Mouse (Mus musculus) MEL-GATA-1-ER (cell line): ENCODE measurements around the gene Fat3.

ENCODE experiments used
- DNase-seq: peaks from one replicate; pipeline ENCODE4 v3.0.0-alpha.2; 2012; ENCODE audit warnings: low read depth; ENCODE audit errors: extremely low read depth

The Fat3 gene

DNA sequence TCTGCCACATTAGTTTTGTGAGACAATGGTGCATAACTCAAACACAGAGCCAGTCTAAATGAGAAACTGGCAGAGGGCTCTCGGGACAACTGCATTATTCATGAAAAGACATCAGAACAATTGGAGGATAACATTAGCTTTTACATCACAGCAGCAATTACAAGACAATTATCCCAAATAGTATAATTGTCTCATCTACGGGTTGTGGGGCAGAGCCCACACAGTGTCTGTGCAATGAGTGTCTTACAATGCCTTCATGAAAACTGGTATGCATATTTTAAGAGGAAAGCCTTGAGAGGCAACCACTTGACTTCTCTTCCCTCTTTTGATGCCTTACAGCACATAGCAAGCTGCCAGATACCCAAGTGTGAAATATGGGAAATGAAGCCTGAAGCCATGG lies 603.0 kb downstream of the Fat3 start:
- DNase-seq: no peak

DNA sequence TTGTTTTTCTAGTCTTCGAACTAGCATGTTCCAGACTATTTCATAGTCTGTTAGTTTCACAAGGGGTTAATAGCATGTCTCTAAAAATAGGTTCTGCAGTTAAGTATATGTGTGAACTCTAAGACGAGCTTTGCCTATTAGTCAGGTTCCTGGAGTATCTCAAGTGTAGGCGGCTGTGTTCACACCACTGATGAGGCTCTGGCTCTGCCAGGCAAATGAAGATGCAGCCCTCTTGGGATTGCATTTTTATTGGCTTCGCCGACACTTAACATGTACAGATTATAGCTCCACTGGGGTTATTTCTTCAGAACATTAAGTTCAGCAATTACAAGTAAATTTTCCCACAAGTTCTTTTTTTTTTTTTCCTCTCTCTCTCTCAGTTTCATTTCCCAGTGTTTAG lies 614.3 kb downstream of the Fat3 start:
- no peak for DNase-seq

DNA sequence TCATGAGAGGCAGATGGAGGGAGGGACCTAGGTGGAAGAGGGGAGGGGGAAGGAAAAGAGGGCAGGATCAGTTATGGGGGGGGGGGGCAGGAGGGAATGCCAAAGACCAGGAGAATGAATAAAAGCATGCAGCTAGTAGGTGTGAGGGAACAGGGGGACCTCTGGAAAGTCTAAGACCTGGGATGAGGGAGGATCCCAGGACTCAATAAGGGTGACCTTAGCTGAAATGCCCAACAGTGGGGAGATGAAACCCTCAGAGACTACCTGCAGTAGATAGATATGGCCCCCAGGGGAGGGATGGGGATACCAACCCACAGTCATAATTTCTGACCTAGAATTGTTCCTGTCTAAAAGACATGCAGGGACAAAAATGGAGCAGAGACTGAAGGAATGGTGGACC lies 620.3 kb downstream of the Fat3 start:
- no peak for DNase-seq

DNA sequence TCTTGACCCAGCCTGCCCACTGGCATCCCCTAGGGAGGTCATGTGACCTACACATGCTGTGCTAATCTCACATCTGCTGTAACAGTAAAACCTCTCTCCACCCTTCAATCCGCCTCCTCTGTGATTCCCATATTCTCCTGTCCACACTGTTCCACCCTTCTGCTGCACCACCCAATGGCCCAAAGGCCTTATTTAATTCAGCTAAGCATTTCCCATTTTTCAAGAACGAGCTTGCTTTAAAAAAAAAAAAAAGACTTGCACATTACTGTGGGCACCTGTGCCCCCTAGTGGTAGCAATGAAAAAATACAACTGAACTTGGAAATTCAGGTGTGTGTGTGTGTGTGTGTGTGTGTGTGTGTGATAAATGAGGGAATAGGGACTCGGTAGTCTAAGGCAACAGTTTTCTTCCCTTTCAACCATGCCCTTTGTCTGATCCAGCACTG lies 620.9 kb downstream of the Fat3 start:
- DNase-seq: peak; percentile 41

DNA sequence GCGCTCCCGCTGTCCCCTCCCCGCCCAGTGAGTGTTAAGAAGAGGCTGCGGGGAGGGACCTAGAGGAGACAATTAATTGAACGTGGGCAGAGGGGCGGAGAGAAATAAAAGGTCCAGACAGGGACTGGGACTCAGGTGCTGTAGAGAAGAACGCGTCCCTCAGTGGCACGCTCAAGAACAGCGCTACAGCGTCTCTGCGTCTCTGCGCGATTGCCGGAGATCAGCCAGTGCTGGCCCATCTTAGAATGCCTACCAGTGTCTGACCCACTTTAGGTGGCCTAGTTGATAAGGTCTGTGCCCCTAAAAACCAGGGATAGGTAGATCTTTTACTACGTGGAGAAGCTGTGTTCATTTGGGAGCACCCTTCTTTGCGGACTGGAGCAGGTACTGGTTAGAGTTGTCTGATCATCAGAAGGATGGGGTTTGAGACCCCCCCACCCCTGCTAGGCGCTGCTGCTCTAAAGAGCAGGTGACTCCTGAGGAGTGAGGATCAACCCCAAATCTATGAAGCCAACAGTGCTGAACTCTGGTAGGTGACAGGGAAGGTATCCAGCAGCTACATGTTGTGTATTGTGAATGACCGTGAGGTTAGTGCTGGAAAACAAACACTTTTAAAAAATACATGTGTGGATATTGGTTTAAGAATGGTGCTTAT lies 626.5 kb downstream of the Fat3 start, which contains the start of gene Mtnr1b:
TSS of gene Mtnr1b (minus strand) at position 51 of the 655 bp plus-strand sequence.
- DNase-seq: no peak

DNA sequence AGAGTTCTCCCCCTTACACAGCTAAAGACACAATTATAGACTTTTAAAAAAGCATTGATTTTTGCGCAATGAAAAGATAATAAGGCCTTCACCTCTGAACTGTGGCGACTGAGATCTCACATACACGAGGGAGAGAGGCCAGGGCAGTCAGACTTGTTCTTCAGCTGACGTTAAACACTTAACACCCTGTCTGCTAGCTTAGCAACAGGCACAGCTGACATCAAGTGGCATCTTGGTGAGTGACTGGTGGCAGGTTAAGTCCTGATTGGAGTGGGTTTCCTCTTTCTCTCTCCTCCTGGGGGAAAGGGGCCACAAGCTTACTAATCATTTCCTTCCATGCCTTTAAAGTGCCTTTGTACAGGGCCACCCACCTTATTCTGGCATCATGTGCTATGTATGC lies 631.1 kb downstream of the Fat3 start:
- DNase-seq: no peak

DNA sequence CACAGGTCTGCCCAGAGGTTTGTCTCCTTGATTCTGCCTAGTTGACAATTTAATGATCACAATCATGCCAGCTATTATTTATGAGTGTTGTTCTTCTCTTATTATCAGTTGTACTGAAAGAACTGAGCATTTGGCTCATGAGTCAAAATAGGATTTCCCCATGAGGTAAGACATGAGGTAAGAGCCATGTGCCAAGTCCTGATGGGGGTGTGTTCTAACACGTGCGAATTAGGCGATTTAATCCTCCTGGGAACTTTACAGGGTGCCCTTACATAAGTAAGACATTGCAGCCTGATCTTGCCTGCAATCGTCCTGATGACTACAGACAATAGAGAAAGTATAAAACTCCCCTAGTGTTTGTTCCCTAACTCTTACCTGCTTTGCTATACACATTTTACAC lies 631.6 kb downstream of the Fat3 start:
- DNase-seq: no peak

DNA sequence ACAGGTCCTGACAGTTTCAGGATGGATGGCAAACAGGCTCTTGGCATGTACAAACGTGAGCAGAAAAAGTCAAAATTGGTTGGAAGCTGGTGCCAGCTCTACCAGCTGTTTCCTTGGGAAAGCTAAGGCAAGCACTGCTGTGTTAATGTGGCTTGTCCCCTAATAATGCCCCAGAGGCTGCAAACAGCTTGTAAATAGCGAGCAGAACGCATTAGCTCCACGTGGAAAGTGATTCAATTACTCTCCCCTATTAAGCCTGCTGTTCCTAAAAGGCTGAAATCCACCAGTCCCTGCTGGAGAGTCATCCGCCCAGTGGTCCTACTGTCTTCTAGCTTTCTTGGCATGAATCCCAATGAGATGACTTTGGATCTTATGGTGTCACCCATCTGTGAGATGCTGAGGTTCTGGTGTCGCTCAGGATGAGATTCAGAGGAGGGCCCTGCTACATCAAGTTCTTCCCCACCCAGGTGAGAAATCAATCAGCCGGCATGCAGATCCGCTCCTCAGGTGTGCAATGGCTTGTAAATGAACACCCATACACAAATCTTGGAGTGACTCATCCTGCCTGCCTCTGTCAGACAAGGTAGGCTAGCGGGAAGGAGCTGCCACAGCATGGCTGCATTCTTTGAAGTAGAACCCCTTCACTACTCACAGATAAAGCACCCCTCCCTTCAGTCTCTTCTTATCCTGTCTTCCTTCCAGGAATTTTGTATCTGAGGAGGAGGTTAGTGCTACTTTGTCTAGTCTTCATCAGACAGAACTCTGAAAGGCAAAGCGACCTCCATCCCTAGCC lies 634.6 kb downstream of the Fat3 start:
- no peak for DNase-seq

DNA sequence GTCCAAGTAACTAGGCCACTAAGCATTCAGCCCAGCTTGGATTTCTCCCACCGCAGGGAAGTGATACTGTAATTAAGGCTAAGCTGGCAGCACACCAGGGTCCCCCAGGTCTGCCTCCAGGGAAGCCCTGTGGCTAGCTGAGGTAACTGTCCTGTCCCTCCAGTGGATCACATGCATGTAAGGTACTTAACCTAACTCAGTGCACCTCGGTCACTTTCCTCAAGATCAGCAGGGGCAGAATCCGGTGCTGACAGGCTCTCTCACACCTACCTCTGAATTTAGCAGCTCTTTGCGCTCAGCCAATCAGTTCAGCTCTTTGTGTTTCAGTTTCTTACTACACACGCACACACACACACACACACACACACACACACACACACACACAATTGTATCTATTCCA lies 639.7 kb downstream of the Fat3 start:
- DNase-seq: no peak
